In the genomic region with DNA sequence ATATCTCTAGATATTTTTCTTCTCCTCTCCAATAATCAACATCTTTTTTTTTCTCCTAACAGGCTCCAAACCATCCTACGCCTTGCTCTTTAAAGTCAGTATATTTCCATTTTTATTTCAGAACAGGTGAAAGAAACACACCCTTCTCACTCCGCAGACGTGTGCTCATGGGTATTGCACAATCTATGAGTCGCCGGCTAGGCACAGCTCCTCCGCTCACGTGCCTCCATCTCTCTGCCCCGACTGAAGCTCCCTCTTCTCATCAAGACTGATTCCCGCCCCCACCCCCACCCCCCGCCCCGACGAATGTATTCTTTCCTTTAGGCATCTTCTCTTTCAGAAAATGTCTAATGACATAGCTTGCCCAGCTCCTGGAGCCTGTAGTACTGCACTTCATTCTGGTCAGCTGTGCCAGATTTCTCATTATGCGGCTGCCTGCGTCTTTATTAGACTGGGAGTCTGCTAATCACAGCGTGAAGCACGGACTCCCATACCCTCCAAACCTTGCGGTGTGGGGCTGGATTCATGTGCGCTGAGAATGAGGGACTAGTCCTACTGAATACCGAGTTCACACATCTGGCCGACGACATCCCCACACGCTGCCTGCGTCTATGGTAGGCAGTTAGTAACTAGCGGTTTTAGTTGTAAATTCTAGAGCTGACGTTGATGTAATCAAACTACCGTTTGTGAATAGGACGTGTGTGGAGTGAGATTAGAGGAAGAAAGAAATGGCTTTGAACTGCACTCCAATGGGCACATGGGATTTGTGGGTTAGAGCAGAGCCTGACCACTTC, we compare ENCODE assay signal across 12 mouse cellular contexts.
DNase-seq lines count a peak whose midpoint lies in the region; ATAC-seq and TF ChIP-seq lines count a peak whose summit lies in the region.
"Had no signal": no experiment of that assay in that cellular context is flagged by ENCODE, and none has a peak within 500 bp of the region (broad histone marks: within the 10 kb centered on the region; RNA-seq: fewer than 3 reads in every experiment).

No protein-coding gene starts in this region.

- no peaks in the 10 kb centered on the region for H3K36me3 ChIP-seq in hindbrain, embryonic 10.5 days
- H3K36me3 ChIP-seq in limb, embryonic 12.5 days, result no peaks in the 10 kb centered on the region
- no peaks in the 10 kb centered on the region for H3K36me3 ChIP-seq in neural tube, embryonic 15.5 days
- H3K36me3 ChIP-seq in liver, postnatal 0 days (replicated peaks; ENCODE audit: insufficient read depth, low read length), result no peaks in the 10 kb centered on the region
- H3K36me3 ChIP-seq: intestine, embryonic 15.5 days had no signal

- H3K27me3 ChIP-seq in hindbrain, embryonic 10.5 days (ENCODE audit: insufficient read depth, poor library complexity, severe bottlenecking), result no peaks in the 10 kb centered on the region
- peaks cover 3% of the 10 kb centered on the region; the same call in 1 of the 2 replicates for H3K27me3 ChIP-seq in limb, embryonic 12.5 days
- H3K27me3 ChIP-seq in neural tube, embryonic 15.5 days (replicated peaks), result no peaks in the 10 kb centered on the region
- H3K27me3 ChIP-seq in liver, postnatal 0 days (ENCODE audit: insufficient read depth, low read length), result no peaks in the 10 kb centered on the region
- H3K27me3 ChIP-seq: intestine, embryonic 15.5 days had no signal

- intact Hi-C loops in heart, postnatal 25 days (cut with DNase I), result no loop called here

- peak; percentile 8 for DNase-seq in retina, postnatal 1 day
- DNase-seq in retina, embryonic 14.5 days (ENCODE audit: low spot score), result no peak
- DNase-seq in hindbrain, embryonic 10.5 days (ENCODE audit: low spot score), result peak; percentile 6
- DNase-seq in frontal cortex, adult 2 months (ENCODE audit: extremely low spot score in 1 of 2, low spot score in 1 of 2), result no peak
- DNase-seq in liver, postnatal 0 days, result no peak
- no peak for DNase-seq in heart, postnatal 25 days (ENCODE audit: low spot score)
- DNase-seq: adrenal gland, adult 2 months; gastrocnemius, postnatal 36 days; liver had no signal

- no peak overlapping the region for H3K27ac ChIP-seq in hindbrain, embryonic 10.5 days
- peak overlapping the region; percentile 35 for H3K27ac ChIP-seq in limb, embryonic 12.5 days
- no peak overlapping the region for H3K27ac ChIP-seq in neural tube, embryonic 15.5 days (replicated peaks)
- H3K27ac ChIP-seq in liver, postnatal 0 days (ENCODE audit: low read depth), result no peak overlapping the region
- H3K27ac ChIP-seq: intestine, embryonic 15.5 days had no signal

- TF ChIP-seq EP300 in liver, postnatal 0 days (IDR thresholded peaks at IDR 0.05; ENCODE audit: low read depth), result no peak

- H3K9ac ChIP-seq in limb, embryonic 12.5 days (replicated peaks), result no peak overlapping the region
- H3K9ac ChIP-seq in neural tube, embryonic 15.5 days (replicated peaks), result 0 out of 2 replicates have a peak overlapping the region, but pooled peaks have one; percentile 14
- no peak overlapping the region for H3K9ac ChIP-seq in liver, postnatal 0 days (replicated peaks)
- H3K9ac ChIP-seq: intestine, embryonic 15.5 days had no signal

- H3K4me3 ChIP-seq in hindbrain, embryonic 10.5 days, result no peak overlapping the region
- H3K4me3 ChIP-seq in limb, embryonic 12.5 days (replicated peaks), result peak overlapping the region; percentile 23
- peak overlapping the region; percentile 13 for H3K4me3 ChIP-seq in neural tube, embryonic 15.5 days (replicated peaks)
- no peak overlapping the region for H3K4me3 ChIP-seq in liver, postnatal 0 days (ENCODE audit: low read depth, low read length)
- H3K4me3 ChIP-seq: intestine, embryonic 15.5 days had no signal

- 81% methylated on average over 27 of the region's 27 CpGs for WGBS in hindbrain, embryonic 10.5 days
- 42% methylated on average over 27 of the region's 27 CpGs for WGBS in limb, embryonic 12.5 days
- 33% methylated on average over 27 of the region's 27 CpGs for WGBS in neural tube, embryonic 15.5 days
- 66% methylated on average over 27 of the region's 27 CpGs for WGBS in liver, postnatal 0 days (ENCODE audit: insufficient replicate concordance)

- peaks cover 5% of the 10 kb centered on the region; the same call in 1 of the 2 replicates for H3K9me3 ChIP-seq in hindbrain, embryonic 10.5 days
- peaks cover 7% of the 10 kb centered on the region for H3K9me3 ChIP-seq in limb, embryonic 12.5 days
- 0 out of 2 replicates have a peak, but pooled peaks cover 3% of the 10 kb centered on the region for H3K9me3 ChIP-seq in neural tube, embryonic 15.5 days (replicated peaks)
- no peaks in the 10 kb centered on the region for H3K9me3 ChIP-seq in liver, postnatal 0 days (ENCODE audit: low read length)
- H3K9me3 ChIP-seq: intestine, embryonic 15.5 days had no signal

- ATAC-seq in limb, embryonic 12.5 days (ENCODE audit: insufficient number of reproducible peaks, insufficient read depth, low FRiP score, low TSS enrichment, low read depth), result peak; percentile 59; the same call in 1 of the 2 replicates
- peak; percentile 41; the same call in 1 of the 2 replicates for ATAC-seq in neural tube, embryonic 15.5 days (ENCODE audit: low FRiP score)
- no peak for ATAC-seq in liver, postnatal 0 days
- ATAC-seq: intestine, embryonic 15.5 days had no signal

- peak overlapping the region; percentile 50 for H3K4me2 ChIP-seq in limb, embryonic 12.5 days
- H3K4me2 ChIP-seq in neural tube, embryonic 15.5 days, result peak overlapping the region; percentile 47
- H3K4me2 ChIP-seq in liver, postnatal 0 days (ENCODE audit: low read depth, low read length), result no peak overlapping the region
- H3K4me2 ChIP-seq: intestine, embryonic 15.5 days had no signal

- TF ChIP-seq CTCF in liver, postnatal 0 days (IDR thresholded peaks at IDR 0.05; ENCODE audit: low read depth), result no peak

- H3K4me1 ChIP-seq in hindbrain, embryonic 10.5 days (replicated peaks), result no peaks in the 10 kb centered on the region
- H3K4me1 ChIP-seq in limb, embryonic 12.5 days (replicated peaks), result peaks cover 20% of the 10 kb centered on the region
- H3K4me1 ChIP-seq in neural tube, embryonic 15.5 days, result peaks cover 14% of the 10 kb centered on the region; the same call in 1 of the 2 replicates
- H3K4me1 ChIP-seq in liver, postnatal 0 days (ENCODE audit: insufficient read depth), result no peaks in the 10 kb centered on the region
- H3K4me1 ChIP-seq: intestine, embryonic 15.5 days had no signal

Comparison
In these comparisons a context has a peak if more than half of its experiments do, and no peak if none do; other contexts are left out.
1. DNase-seq: peak in retina, postnatal 1 day (single experiment) and hindbrain, embryonic 10.5 days (single experiment); none in retina, embryonic 14.5 days (single experiment), frontal cortex, adult 2 months (0 of 2), liver, postnatal 0 days (single experiment) and heart, postnatal 25 days (single experiment).
2. H3K4me3 ChIP-seq: peak in limb, embryonic 12.5 days (single experiment) and neural tube, embryonic 15.5 days (single experiment); none in hindbrain, embryonic 10.5 days (single experiment) and liver, postnatal 0 days (single experiment).